Mouse (Mus musculus): ENCODE data around the gene Acot13. TPM values are rescaled to one million over a fixed set of nuclear protein-coding genes. Genes with fewer than 3 reads are reported as not detected.
"Not testable (repeated sequence)": the region's sequence is repeated elsewhere in the genome, so short reads cannot be mapped to it uniquely, and the experiment has no call there.

The Acot13 gene
- polyA plus RNA-seq, 1 experiment from 2014 or later: 306 TPM

GRCm38 (mm10) chr13:24778026-24778425, 53.3 kb downstream of the Acot13 start:
- Histone ChIP-seq H3K9ac (no peak overlapping the region), H3K36me3 (no peaks in the 10 kb centered on the region), H3K4me2 (no peak overlapping the region), H3K4me3 (no peak overlapping the region), H3K4me1 (replicated peaks) (peaks cover 5% of the 10 kb centered on the region; the same call in 1 of the 2 replicates), H3K27ac (no peak overlapping the region), H3K9me3 (replicated peaks) (no peaks in the 10 kb centered on the region), H3K27me3 (no peaks in the 10 kb centered on the region)
- ATAC-seq (replicated peaks; ENCODE audit: insufficient number of reproducible peaks, insufficient read depth, low FRiP score, low read depth): no peak
- 79% methylated on average over 2 of the region's 2 CpGs for WGBS

GRCm38 (mm10) chr13:24776146-24776844, 55.0 kb downstream of the Acot13 start:
- Histone ChIP-seq H3K4me3 (no peak overlapping the region), H3K9me3 (replicated peaks) (no peaks in the 10 kb centered on the region), H3K36me3 (no peaks in the 10 kb centered on the region), H3K27me3 (no peaks in the 10 kb centered on the region), H3K4me2 (no peak overlapping the region), H3K27ac (no peak overlapping the region), H3K9ac (no peak overlapping the region), H3K4me1 (replicated peaks) (no peaks in the 10 kb centered on the region)
- 47% methylated on average over 7 of the region's 7 CpGs for WGBS
- no peak for ATAC-seq (replicated peaks; ENCODE audit: insufficient number of reproducible peaks, insufficient read depth, low FRiP score, low read depth)

- not testable (repeated sequence) for H3K9me3 ChIP-seq (replicated peaks); H3K4me1 ChIP-seq (replicated peaks)
- 91% methylated on average over 10 of the region's 10 CpGs for WGBS
Measured at GRCm38 (mm10) chr13:24771482-24771881, 59.9 kb downstream of the Acot13 start.

More at GRCm38 (mm10) chr13:24771482-24771881, 59.9 kb downstream of the Acot13 start:
- not testable (repeated sequence) for H3K36me3 ChIP-seq; H3K4me3 ChIP-seq; H3K27ac ChIP-seq; H3K9ac ChIP-seq; ATAC-seq (replicated peaks; ENCODE audit: insufficient number of reproducible peaks, insufficient read depth, low FRiP score, low read depth); H3K27me3 ChIP-seq; H3K4me2 ChIP-seq

Other genes starting within 250 kb of the Acot13 start
- gene Ripor2, start 249.4 kb downstream of the Acot13 start, polyA plus RNA-seq (2015; fragmentation: Nextera tagmentation; extraction: Ambion mirVana): 14.5 and 16.0 TPM in 2 replicates
- gene Armh2, start 90.3 kb downstream of the Acot13 start, polyA plus RNA-seq (2015; fragmentation: Nextera tagmentation; extraction: Ambion mirVana): not detected in 2 replicates
- gene Gmnn, start 69.6 kb downstream of the Acot13 start, polyA plus RNA-seq (2015; fragmentation: Nextera tagmentation; extraction: Ambion mirVana): 90.7 and 102 TPM in 2 replicates
- 11.7 and 11.8 TPM in 2 replicates for gene BC005537, start 29.9 kb downstream of the Acot13 start, polyA plus RNA-seq (2015; fragmentation: Nextera tagmentation; extraction: Ambion mirVana)
- gene Tdp2, start 139 bp upstream of the Acot13 start, polyA plus RNA-seq (2015; fragmentation: Nextera tagmentation; extraction: Ambion mirVana): 29.8 and 34.9 TPM in 2 replicates
- 0.03 and 0.24 TPM in 2 replicates for gene D130043K22Rik, start 13.6 kb upstream of the Acot13 start, polyA plus RNA-seq (2015; fragmentation: Nextera tagmentation; extraction: Ambion mirVana)
- 12.6 TPM in 2 replicates for gene Aldh5a1, start 106.1 kb upstream of the Acot13 start, polyA plus RNA-seq (2015; fragmentation: Nextera tagmentation; extraction: Ambion mirVana)
- gene Gpld1, start 111.6 kb upstream of the Acot13 start, polyA plus RNA-seq (2015; fragmentation: Nextera tagmentation; extraction: Ambion mirVana): 0.31 and 0.32 TPM in 2 replicates
- gene Mrs2, start 188.8 kb upstream of the Acot13 start, polyA plus RNA-seq (2015; fragmentation: Nextera tagmentation; extraction: Ambion mirVana): 13.1 and 13.5 TPM in 2 replicates
- gene Dcdc2a, start 224.5 kb upstream of the Acot13 start, polyA plus RNA-seq (2015; fragmentation: Nextera tagmentation; extraction: Ambion mirVana): 0.56 and 0.66 TPM in 2 replicates